Mouse (Mus musculus) frontal cortex, adult (tissue): ENCODE results near the gene Cdh20.
A peak's percentile ranks its signal among the peaks of the same experiment; 100 is the strongest.

Experiments used
- ATAC-seq: cut with Nextera tagmentation; 2 replicates; pipeline ENCODE4 v1.9.2; 2017; ENCODE audit warnings: mild to moderate bottlenecking, moderate library complexity, mixed read lengths; ENCODE audit not compliant: low TSS enrichment

Gene Cdh20

DNA sequence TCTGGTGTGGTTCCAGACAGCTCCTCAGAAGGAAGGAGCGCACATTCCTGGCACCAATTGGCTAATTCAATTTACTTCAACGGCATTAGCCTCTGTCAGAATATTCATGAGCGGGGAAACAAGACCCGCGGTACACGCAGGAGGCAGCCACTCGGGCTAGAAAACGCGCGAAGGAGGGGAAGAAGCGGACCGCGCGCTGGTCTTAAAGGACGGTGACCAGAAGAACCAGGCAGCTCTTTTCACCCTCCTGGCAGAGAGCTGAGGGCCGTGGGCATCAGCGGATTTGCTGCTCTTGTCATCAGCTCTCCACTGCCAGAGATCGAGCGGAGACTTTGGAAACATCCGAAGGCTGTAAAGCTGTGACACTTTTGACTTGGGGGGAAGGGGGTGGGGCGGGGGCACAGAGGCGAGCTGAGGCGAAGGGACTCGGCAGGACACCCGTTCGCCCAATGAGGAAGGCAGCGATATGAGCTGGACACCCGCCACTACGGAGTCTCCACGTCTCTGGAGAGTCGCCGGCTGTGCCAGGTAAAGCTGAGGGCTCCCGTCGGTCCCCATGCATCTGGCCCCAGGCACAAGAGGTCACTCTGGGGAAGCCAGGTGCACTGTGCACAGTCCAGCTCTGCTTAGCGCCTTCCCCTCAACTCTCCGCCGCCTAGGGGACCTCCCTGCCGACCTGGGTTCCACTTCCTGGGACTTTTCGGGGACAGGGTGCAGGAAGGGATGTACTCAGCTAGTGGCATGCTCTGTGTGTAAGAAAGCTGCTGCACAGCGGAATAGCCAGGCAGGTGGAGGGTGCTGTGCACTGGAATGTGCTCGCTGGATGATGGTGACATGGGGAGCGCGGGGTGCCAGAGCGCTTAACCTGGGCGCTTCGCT, at the start of gene Cdh20:
Gene Cdh20, plus strand, starts transcription at position 159 of the 879 bp plus-strand sequence.
- ATAC-seq = peak; percentile 51

DNA sequence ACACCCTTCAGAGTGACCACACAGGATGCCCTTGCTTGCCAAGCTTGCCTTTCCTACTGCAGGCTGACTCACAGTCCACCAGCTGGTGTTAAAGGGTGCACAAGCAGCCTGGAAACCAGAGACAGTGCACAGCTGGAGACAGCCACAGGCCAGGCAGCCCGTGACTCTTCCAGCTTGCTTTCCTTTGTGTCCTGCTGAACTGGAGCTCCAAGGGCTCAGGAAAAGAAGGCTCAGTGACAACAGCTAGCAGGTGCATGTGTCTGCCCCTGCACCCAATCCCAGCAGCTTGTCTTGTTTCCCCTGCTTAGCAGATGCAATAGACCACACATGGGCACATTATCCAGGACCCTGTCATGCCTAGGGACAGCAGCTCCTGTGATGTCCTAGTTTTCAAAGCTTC, 21.5 kb upstream of the Cdh20 start:
- ATAC-seq = peak; percentile 38; the same call in 1 of the 2 replicates

DNA sequence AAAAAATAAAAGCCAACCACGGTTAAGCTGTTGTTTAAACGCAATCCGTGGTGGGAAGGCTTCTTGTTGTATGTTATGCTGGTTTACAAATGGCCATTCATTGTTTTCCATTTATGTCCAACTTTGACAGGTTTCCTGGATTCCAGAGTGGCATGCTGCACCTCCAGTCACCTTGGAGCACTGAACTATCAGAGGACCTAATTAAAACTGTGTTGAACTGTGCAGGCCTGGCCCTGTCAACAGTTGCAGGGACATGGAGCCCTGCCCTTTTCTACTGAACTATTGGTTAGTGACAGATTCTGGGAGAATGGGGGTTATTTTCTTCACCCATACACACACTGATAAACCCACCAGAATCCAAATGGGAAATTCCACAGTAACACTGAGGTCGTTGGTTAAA, 20.9 kb upstream of the Cdh20 start:
- no peak for ATAC-seq

DNA sequence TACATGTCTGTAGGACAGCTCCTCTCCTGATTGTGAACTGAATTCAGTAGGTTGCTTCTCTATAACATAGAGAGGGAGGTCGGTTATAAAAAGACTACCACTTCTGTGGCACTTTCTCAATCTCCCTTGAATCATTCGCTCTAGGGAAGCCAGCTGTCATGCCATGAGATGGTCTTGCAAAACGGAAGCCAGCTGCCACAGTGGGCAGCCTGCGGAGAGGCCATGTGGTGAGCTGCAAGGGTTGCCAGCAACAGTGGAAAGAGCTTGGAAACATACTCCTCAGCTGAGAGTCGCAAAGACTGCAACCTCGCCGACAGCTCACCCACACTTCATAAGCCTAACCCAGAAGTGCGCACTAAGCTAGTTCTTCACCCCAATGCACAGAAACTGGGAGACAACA, 13.8 kb upstream of the Cdh20 start:
- peak; percentile 96 for ATAC-seq

DNA sequence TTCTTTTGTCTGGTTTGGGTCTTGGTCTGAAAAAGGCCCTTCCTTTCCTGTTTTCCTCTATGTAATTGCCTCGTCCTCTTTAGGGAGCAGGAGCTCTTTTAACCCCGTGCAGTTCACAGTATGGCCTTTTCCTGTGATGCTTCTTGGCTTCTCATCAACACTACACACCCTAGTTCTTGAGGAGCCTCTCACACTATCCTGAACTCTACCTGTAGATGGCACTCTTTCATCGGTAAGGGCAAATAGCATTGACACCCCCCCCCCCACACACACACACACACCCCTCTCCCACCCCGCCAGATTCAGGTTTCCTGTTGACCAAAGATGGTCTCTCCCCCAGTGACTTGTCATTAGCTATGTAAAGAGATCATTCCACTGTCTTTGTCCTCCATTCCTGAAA, 12.4 kb upstream of the Cdh20 start:
- ATAC-seq = 0 out of 2 replicates have a peak, but pooled peaks have one; percentile 50

DNA sequence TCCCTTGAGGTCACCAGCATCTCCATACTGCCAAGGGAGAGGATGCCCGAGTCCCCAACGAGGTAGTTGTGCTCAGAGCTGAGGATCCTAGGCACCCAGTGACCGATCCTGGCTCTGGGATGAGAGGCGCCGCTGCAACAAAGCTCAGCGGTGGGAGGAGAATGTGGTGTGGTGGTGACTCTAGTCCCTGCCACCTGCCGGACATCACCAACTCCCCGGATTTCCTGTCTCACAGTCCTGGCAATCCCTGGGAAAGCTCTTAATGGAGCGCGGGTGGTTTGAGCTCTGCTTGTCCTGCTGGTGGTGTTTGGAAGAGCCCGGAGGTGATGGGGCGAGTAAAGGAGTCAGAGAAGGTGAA, 900 bp downstream of the Cdh20 start:
- peak; percentile 55 for ATAC-seq

DNA sequence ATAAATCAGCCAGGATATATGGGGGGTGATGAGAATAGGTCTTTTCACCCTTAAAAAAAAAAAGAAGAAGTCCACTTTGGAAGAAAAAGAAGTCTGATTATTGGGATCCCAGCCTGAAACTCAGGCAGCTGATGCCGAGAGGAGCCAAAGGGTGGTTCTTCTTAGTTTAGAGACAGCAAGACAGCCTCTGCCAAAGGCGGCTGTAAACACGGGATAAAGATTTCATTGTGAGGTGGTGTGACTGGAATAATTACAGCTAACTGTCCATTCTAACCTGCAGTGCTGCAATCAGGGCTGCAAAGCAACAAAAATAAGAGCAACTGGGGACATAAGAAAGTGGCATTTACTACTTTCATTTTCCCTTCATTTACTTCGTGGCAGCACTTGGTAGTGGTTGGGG, 3.6 kb downstream of the Cdh20 start:
- ATAC-seq = no peak

DNA sequence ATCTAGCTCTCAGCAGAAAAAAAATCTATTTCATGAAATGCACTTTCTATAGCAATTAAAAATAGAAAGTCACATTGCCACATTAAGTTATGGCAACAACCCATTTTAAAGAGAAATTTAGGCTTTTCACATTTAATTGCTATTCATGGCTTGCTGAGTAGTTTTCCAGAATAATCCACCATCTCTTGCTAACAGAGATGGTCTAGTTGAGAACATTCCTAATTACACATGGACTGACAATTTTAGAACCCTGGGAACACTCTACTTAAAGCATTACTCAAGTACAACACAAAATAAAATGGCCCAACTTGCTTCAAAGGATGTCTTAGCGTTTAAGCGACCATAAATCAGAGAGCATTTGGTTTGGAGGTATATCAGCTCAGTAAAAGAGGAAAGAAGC, 4.9 kb downstream of the Cdh20 start:
- peak; percentile 62 for ATAC-seq

DNA sequence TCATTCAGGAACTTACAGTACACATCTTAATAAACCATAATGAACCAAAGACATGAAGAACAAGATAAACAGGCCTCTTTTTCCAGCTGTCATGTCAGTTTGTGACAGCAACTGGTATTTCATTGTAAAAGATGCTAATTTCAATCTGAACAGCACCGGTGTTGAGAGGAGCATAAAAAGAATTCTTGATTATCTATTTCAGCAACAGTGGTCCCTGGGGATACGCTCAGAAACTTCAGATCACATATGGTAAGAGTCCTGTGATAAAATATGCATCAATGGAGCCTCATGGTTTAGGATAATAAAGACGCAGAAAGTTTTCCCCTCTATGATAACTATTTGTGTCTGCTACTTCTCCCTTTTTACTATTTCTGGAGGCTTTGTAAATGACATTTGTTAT, 25.2 kb downstream of the Cdh20 start:
- no peak for ATAC-seq

DNA sequence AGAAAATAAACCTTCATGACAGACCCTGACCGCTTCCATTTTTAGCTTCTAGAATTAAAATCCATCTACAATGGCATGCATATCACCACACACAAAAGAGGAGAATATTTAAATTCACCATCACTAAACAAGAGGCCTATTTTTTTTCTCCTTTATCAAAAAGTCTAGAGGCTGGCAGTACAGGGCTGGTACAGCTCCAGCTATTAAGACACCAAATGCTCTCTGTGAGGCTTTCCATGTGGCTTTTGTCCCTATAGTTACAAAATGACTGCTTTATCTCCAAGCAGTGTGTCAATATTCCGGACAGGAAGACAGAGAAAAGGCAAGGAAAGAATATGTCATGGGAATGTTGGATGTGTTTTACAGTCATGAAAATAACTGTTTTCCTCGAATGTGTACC, 27.8 kb downstream of the Cdh20 start:
- ATAC-seq = peak; percentile 31; the same call in 1 of the 2 replicates

DNA sequence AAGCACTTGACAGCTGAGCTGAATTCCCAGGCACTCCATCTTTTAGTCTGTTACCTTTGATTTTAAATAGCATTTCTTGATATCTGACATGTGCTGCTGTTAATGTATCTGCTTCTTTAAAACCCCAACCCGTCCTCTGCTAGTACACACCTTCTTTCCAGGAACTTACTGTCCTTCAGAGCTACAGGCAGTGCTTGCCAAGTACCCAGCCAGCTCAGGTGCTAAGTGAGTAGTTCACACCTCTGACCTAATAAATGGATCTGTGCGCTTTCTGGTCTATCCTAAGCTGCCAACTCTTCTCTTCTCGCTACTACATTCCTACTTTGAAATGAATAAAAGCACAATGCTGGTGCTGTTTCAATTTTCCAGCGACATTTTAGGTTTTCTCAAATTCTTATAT, 28.8 kb downstream of the Cdh20 start:
- no peak for ATAC-seq

DNA sequence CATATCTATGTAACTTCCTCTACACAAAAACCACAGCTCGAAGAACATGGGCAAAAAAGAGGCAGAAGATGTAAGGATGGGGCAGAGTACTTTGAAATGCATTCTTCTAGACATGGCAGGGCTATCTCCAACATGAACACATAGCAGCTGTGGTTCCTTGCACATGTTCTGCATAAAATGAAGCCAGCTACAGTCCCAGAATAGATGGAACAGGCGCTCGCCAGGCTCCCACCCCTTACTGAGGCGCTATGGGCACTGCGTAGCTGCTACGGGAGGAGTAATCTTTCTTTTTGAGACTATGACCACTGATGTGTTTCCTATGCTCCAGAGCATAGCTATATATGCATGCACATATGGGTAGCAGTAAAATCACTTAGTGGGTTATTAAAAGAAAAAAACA, 36.4 kb downstream of the Cdh20 start:
- peak; percentile 90 for ATAC-seq

DNA sequence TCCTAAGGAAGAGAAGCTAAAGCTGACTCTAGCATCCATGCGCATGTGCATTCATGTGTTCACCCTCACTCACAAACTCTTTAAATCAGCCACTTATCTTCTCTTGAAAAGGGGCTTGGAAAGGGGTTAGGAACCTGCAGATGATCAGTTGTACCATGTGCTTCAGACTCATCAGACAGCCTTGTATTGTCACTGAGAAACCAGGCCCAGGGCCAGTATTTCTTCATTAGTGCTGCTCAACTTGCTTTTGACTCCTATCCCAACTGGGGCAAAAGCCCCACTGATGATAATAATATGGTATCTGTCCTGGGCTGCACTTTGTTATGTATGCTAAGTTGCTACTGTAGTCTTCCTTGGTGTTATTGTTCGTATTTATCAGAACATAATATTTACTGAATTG, 38.9 kb downstream of the Cdh20 start:
- ATAC-seq = no peak

DNA sequence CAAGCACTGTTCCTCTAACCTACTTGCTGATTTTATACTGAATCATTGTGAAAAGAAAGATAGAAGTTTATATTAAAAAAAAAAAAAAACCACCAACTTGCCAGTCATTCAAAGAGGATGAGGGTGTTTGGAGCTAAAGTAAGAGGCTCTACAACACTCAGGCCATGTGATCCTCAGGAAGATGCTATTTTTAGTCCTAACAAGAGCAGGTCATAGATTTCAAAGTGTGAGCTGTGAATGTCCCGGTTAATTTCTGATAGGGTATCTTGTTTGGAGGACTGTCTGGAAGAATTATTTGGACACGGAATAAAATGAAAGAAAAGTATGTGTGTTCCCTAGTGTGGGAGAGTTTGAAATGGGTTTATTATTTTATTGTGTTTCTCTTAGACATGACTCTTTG, 49.2 kb downstream of the Cdh20 start:
- no peak for ATAC-seq

DNA sequence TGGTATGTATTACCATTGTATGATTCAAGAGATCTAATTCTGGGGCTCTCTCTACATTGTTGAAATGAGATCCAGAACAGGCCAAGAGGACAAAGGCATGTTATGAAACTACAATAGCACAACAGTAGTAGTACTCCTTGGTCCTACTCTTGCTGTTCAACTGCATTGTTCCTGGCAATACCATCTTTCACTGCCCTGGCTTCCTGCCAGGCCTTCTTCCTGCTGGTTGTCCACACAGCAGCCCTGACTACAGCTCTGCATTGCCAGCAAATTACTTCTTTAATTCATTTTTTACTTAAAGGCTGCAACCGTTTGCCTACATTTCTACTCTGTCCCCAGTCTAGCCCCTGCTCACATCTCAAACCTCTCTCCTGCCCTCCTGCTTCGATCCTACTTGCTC, 59.8 kb downstream of the Cdh20 start:
- ATAC-seq = 0 out of 2 replicates have a peak, but pooled peaks have one; percentile 18

DNA sequence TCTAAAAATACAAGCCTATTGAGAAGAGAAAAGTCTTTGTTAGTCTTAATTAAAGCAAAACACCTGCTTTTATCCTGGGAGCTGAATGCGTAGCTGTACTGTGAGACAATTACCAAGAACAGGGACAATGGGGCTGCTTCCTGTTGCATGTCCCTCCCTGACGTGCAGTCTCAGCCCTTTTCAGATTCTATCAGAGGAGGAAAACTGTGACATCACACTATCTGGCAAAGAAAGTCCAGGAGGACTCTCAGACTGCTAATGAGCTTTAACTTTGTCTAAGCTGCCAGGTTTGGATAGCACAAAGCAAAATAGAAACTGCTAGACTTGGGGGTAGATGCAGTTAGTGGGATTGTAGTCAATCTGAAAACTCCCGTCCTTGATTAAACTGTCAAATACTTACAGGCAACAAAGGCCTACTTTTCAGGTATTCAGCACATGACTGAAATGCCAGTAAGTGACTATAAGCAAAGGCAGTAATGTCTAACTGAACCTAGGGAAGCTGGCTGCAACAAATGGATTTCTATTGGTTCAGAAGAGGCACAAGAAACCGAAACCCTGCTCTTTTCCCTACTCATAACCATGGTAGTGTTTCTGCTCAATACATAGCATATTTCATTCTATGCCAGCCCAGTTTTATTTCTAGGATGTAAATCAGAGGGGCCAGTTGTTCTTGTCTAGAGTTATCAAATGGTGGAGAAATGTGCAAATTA, 70.0 kb downstream of the Cdh20 start:
- ATAC-seq = peak; percentile 79

DNA sequence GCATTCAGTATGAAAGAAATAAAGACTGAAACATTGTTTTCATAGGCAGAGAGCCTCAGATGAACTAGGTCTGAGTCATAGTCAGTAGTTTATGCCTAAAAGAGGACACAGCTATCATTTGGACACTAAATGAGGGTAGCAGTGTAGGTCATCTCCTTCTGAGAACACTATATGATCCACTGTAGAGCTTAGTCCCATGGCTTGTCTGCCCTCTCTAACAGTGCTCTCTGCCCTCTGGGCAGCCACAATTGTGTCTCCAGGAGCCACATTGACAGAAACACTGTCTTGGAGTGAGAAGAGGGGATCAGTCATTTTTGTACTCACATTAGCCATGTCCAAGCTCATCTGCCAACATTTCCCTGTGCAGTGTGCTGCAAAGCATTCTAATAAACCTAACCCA, 70.7 kb downstream of the Cdh20 start:
- peak; percentile 35; the same call in 1 of the 2 replicates for ATAC-seq

DNA sequence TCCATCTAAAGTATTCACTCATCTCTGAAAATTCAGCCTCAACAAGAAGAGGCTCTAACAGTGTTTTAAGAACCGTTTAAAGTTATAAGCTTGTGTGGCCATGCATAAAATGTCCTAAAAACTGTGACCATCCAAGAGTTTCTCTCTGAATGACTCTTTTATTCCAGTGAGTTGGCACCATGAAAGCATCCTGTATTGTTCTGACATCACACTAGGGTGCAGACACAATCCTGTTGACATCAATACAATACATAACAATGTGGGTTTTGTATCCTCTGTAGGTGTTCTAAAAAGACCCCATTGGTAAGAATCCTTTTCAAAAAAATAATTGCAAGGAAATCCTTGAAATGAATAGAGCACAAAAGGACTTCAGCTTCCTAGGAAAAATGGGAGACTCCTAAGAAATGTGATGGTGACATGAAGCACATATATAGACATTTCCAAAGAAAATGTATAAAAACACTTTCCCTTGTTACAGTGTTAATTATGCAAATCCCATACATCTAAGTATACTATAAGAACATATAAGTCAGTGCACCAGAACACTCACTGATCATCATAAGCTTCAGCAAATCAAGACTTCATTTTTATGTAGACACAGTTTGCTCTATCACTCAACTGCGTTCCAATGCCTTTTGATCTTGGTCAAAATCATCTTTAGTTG, 80.1 kb downstream of the Cdh20 start:
- ATAC-seq = peak; percentile 47; the same call in 1 of the 2 replicates

DNA sequence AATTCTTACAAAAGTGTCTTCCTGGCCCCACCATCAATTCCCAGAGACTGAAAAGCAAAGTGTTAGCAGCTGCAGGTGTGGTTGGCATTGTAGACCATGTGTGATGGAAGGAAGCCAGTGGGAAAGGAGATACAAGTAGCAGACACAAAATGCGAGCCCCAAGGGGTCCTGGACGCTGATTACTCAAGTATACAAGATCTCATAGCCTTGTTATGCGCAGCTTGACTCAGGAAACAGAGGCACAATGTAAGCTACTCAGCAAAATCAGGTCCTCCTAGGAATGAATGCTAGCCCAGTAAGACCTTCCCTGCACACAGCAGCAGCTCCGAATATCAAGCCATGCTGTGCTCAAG, 80.6 kb downstream of the Cdh20 start:
- no peak for ATAC-seq

DNA sequence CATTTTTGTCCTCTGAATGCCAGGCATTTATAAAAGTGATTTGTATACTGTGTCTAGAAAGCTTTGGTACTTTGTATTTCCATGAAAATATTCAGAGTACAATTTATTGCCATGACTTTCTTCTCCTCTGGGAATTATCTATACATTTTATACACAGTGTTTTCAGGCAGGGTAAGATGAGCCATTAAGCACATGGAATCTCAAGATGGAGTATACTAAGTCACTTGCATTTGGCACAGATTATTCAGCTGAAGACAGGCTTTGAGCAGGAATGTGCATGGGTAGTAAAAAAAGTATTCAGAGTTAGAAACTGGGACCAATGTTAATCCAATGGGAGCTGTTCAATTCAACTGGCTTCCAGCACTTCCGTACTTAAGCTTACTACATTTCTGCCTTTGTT, 109.1 kb downstream of the Cdh20 start:
- no peak for ATAC-seq

DNA sequence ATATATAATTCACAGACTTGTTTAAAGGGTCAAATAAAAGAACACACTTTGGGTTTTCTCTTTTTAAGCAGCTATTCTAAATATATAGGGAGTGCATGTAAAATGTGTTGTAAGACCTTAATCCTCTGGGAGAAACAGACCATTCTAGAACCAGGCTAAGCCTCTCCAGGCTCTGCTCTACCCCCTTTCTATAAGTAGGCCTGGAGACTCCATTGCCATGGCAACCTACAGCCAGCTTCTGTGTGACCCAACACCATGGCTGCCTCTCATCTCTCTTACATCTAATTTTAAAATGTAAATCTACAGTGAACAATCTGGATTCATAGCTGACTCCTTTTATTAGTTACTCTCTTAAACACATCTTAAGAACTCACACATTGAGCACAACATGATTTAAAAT, 133.5 kb downstream of the Cdh20 start:
- ATAC-seq = peak; percentile 57

DNA sequence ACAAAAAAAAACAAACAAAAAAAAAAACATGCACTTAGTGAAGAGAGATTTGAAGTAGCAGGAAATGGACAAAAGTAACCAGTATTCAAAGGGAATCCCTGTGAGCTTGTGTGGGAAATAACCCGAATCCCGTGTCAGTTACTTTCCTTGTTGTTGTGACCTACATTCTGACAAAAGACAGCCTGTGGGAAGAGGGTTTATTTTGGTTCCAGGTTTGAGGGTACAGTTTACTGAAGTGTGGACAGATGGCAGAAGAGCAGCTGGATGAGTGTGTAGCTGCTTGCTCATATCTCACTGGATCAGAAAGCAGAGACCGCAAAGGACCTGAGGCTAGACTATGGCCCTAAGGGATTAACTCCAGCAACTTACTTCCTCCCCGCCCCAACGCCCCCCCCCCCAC, 135.1 kb downstream of the Cdh20 start:
- peak; percentile 77 for ATAC-seq

DNA sequence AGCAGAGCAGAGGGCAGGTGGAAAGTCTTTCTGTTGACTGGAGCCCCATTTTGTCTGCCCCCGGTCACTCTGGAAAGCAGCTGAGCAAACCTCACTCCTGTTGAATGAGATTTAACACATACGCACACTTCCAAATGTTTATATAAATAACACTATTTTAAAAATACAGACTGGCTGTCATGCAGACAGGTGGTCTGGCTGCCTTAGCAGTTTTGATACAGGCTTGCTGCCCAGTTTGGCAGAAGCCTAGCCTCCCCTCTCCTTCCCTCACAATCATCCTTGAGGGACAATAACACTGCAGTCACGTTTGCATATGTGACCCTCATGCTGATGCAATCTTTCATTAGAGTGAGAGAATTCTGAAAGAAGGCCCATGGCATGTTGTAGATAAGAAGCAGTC, 144.1 kb downstream of the Cdh20 start:
- peak; percentile 9; the same call in 1 of the 2 replicates for ATAC-seq
